Mouse (Mus musculus) spleen, postnatal 36 days (tissue): ENCODE results near the gene Gm8653.
"Not testable (repeated sequence)": the region's sequence is repeated elsewhere in the genome, so short reads cannot be mapped to it uniquely, and the experiment has no call there.

Experiments
- DNase-seq, 2 experiments: peaks; one replicate each; pipeline ENCODE4 v3.0.0; 2022; ENCODE audit warnings: low spot score in 2 of 2, mixed read lengths in 1 of 2

Gm8653 gene

GRCm38 (mm10) chr7:22201164-22201563 lies at the start of gene Gm8653:
Gm8653 (minus strand) TSS chr7:22201264.
- not testable (repeated sequence) for DNase-seq

DNA sequence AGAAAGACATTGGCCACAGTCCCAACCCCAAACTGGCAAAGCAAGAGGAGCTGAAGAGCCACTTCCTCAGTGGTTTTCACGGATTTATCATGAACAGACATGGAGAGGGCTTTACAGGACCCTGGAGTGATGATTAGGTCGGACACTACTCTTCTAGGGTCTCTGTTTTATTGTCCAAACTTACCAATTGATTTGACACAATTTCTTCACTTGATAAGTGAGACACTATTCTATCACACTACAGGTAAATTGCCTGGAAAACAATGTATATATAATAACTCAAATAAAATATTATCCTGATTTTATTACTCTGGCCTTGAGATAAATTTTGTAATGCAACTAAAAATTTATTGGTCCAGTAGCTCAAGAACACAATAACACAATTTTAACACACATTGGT lies 28.3 kb upstream of the Gm8653 start, which contains the start of gene Gm8453:
TSS of gene Gm8453 (minus strand) at position 101 of the 400 bp plus-strand sequence.
- not testable (repeated sequence) for DNase-seq

GRCm38 (mm10) chr7:22189077-22189476 lies 12.0 kb downstream of the Gm8653 start, which contains the start of gene Vmn1r143:
Vmn1r143 (plus strand) TSS chr7:22189377.
- DNase-seq = not testable (repeated sequence)

- not testable (repeated sequence) for DNase-seq
These were observed 37.1 kb downstream of the Gm8653 start, which contains the start of gene Vmn1r142 for GRCm38 (mm10) chr7:22163935-22164334. Vmn1r142 (minus strand) TSS chr7:22164035.
